Mouse (Mus musculus) liver, embryonic 14.5 days (tissue): Measurements from ENCODE around the gene Wdr81. TPM values are rescaled to one million over a fixed set of nuclear protein-coding genes. Genes with fewer than 3 reads are reported as not detected.

Source experiments
- ATAC-seq: fragments of 200-750 bp; cut with Nextera tagmentation; 2 replicates; pipeline ENCODE4 v1.8.0; 2017; ENCODE audit warnings: moderate number of reproducible peaks, mild to moderate bottlenecking, moderate library complexity; ENCODE audit not compliant: insufficient read depth
- DNase-seq, 3 experiments: peaks; one replicate each; pipeline ENCODE4 v3.0.0-alpha.2; 2012 to 2013; ENCODE audit warnings: low read depth in 3 of 3, low spot score in 3 of 3
- H3K27ac ChIP-seq: fragments of 300-500 bp; sonication (generic); 2 replicates; pipeline ENCODE4 v1.5.1; 2014; ENCODE audit warnings: moderate library complexity, mild to moderate bottlenecking, control low read depth, inconsistent platforms
- H3K27me3 ChIP-seq: fragments of 300-500 bp; sonication (generic); 2 replicates; pipeline ENCODE4 v1.6.1; 2014; ENCODE audit warnings: mild to moderate bottlenecking, low read length, moderate library complexity; ENCODE audit not compliant: control insufficient read depth, insufficient read depth
- H3K36me3 ChIP-seq: fragments of 300-500 bp; sonication (generic); replicated peaks from 2 replicates; pipeline ENCODE4 v1.6.1; 2014; ENCODE audit warnings: low read depth; ENCODE audit not compliant: control insufficient read depth, insufficient read depth
- H3K4me1 ChIP-seq, 2 experiments: fragments of 200-500 bp in 1 of 2; fragments of 300-500 bp in 1 of 2; sonication (generic) in 1 of 2; replicated peaks; 2 replicates each; pipeline ENCODE4 v1.6.1; 2012 to 2014; ENCODE audit warnings: antibody characterized with exemption in 1 of 2, inconsistent platforms in 1 of 2, low read length in 1 of 2; ENCODE audit not compliant: control insufficient read depth in 2 of 2, insufficient read depth in 2 of 2
- H3K4me2 ChIP-seq: fragments of 300-500 bp; sonication (generic); 2 replicates; pipeline ENCODE4 v1.6.1; 2014; ENCODE audit warnings: low read depth, mild to moderate bottlenecking, control low read depth, moderate library complexity
- H3K4me3 ChIP-seq, 2 experiments: fragments of 200-500 bp in 1 of 2; fragments of 300-500 bp in 1 of 2; sonication (generic) in 1 of 2; 2 replicates each; pipeline ENCODE4 v1.5.1; 2012 to 2014; ENCODE audit warnings: low read depth in 2 of 2, low read length in 2 of 2, mild to moderate bottlenecking in 2 of 2, control low read depth in 1 of 2, inconsistent platforms in 1 of 2, moderate library complexity in 1 of 2; ENCODE audit not compliant: insufficient read depth in 1 of 2
- H3K9ac ChIP-seq: fragments of 300-500 bp; sonication (generic); replicated peaks from 2 replicates; pipeline ENCODE4 v1.6.1; 2014; ENCODE audit warnings: mild to moderate bottlenecking, control low read depth, moderate library complexity
- H3K9me3 ChIP-seq: fragments of 300-500 bp; sonication (generic); 2 replicates; pipeline ENCODE4 v1.6.1; 2016; ENCODE audit warnings: low read length, mixed read lengths; ENCODE audit not compliant: control insufficient read depth
- CTCF ChIP-seq: IDR thresholded peaks from 2 replicates; pipeline ENCODE4 v1.5.1; 2016; ENCODE audit warnings: antibody characterized with exemption, low read depth, control low read depth
- EP300 ChIP-seq: IDR thresholded peaks from 2 replicates; pipeline ENCODE4 v1.6.1; 2016; ENCODE audit warnings: antibody characterized with exemption, low read depth
- WGBS: fragments of 180-500 bp; shearing (Covaris S2); extraction: QIAGEN DNeasy Blood & Tissue Kit; methylation state at CpG from one replicate; pipeline ENCODE4 v1.1.7; 2014; ENCODE audit not compliant: insufficient replicate concordance; 5-methylcytosine and 5-hydroxymethylcytosine counted together
- polyA plus RNA-seq, 2 experiments: library from polyadenylated mRNA; depleted of rRNA in 1 of 2; stranded (reverse) in 1 of 2; unstranded in 1 of 2; fragments of >200 nt; fragmentation: Nextera tagmentation in 1 of 2; extraction: Ambion mirVana in 1 of 2; gene quantifications; 2 replicates each; pipeline versions ENCODE4 v1.2.1 to v1.2.3; 2012 to 2014

Wdr81 gene
- polyA plus RNA-seq, 2 experiments: 14.6 to 15.3 TPM

- Histone ChIP-seq H3K4me3 (no peak overlapping the region), H3K4me2 (no peak overlapping the region)
- no peak for ATAC-seq
Measured at GRCm38 (mm10) chr11:75469261-75469660, 14.7 kb upstream of the Wdr81 start.

GRCm38 (mm10) chr11:75468410-75468809, 13.9 kb upstream of the Wdr81 start:
- Histone ChIP-seq H3K9me3 (no peaks in the 10 kb centered on the region), H3K9ac (peak overlapping the region; percentile 62), H3K27ac (no peak overlapping the region), H3K4me1 (peaks cover 33 to 40% of the 10 kb centered on the region in 2 experiments), H3K4me2 (peak overlapping the region; percentile 83), H3K4me3 (peak overlapping the region; percentile 50 to 56), H3K27me3 (no peaks in the 10 kb centered on the region), H3K36me3 (peaks cover 26% of the 10 kb centered on the region)
- DNase-seq (no peak), ATAC-seq (no peak)
- TF ChIP-seq EP300 (no peak), CTCF (no peak)
- WGBS: 50% methylated on average over 7 of the region's 7 CpGs

More at GRCm38 (mm10) chr11:75469261-75469660, 14.7 kb upstream of the Wdr81 start:
- Histone ChIP-seq H3K9ac (no peak overlapping the region), H3K36me3 (peaks cover 22% of the 10 kb centered on the region), H3K4me1 (peaks cover 30 to 34% of the 10 kb centered on the region in 2 experiments), H3K9me3 (no peaks in the 10 kb centered on the region), H3K27ac (no peak overlapping the region), H3K27me3 (no peaks in the 10 kb centered on the region)
- TF ChIP-seq CTCF (no peak), EP300 (no peak)
- DNase-seq: no peak
- 82% methylated on average over 4 of the region's 4 CpGs for WGBS

GRCm38 (mm10) chr11:75467512-75468215, 13.1 kb upstream of the Wdr81 start:
- Histone ChIP-seq H3K27ac (peak overlapping the region; percentile 46), H3K36me3 (peaks cover 27% of the 10 kb centered on the region), H3K4me2 (peak overlapping the region; percentile 83), H3K9ac (peak overlapping the region; percentile 62), H3K4me3 (peak overlapping the region; percentile 50 to 56), H3K9me3 (no peaks in the 10 kb centered on the region), H3K4me1 (peaks cover 33 to 38% of the 10 kb centered on the region in 2 experiments), H3K27me3 (no peaks in the 10 kb centered on the region)
- DNase-seq (peak in 1 of 3 experiments; percentile 72), ATAC-seq (peak; percentile 72)
- WGBS: 16% methylated on average over 19 of the region's 19 CpGs
- TF ChIP-seq CTCF: no peak; the same call in 1 of the 2 replicates
- no peak for TF ChIP-seq EP300

- H3K27ac ChIP-seq: peak overlapping the region; percentile 46
- ATAC-seq: no peak
- 97% methylated on average over 4 of the region's 4 CpGs for whole genome bisulfite sequencing
Measured at GRCm38 (mm10) chr11:75466731-75467505, 12.4 kb upstream of the Wdr81 start.

GRCm38 (mm10) chr11:75465051-75465450, 10.5 kb upstream of the Wdr81 start:
- WGBS: 85% methylated on average over 6 of the region's 6 CpGs
- no peaks in the 10 kb centered on the region for H3K9me3 ChIP-seq
- TF ChIP-seq EP300 (no peak), CTCF (no peak)
- peaks cover 27% of the 10 kb centered on the region for H3K36me3 ChIP-seq
- H3K27me3 ChIP-seq: no peaks in the 10 kb centered on the region
- ATAC-seq (no peak), DNase-seq (no peak)
- H3K4me2 ChIP-seq: no peak overlapping the region
- H3K4me1 ChIP-seq: peaks cover 33 to 41% of the 10 kb centered on the region in 2 experiments
- H3K27ac ChIP-seq: no peak overlapping the region
- H3K4me3 ChIP-seq: no peak overlapping the region
- H3K9ac ChIP-seq: no peak overlapping the region

More at GRCm38 (mm10) chr11:75466731-75467505, 12.4 kb upstream of the Wdr81 start:
- Histone ChIP-seq H3K9me3 (no peaks in the 10 kb centered on the region), H3K4me2 (peak overlapping the region; percentile 83), H3K4me3 (no peak overlapping the region; a peak in 1 of 4 replicates), H3K36me3 (peaks cover 27% of the 10 kb centered on the region), H3K9ac (peak overlapping the region; percentile 62; the same call in 1 of the 2 replicates), H3K4me1 (peaks cover 31 to 35% of the 10 kb centered on the region in 2 experiments), H3K27me3 (no peaks in the 10 kb centered on the region)
- TF ChIP-seq CTCF (peak; percentile 56), EP300 (no peak)
- no peak for DNase-seq
